20 mouse cellular contexts compared by ENCODE assay signal in the genomic region with DNA sequence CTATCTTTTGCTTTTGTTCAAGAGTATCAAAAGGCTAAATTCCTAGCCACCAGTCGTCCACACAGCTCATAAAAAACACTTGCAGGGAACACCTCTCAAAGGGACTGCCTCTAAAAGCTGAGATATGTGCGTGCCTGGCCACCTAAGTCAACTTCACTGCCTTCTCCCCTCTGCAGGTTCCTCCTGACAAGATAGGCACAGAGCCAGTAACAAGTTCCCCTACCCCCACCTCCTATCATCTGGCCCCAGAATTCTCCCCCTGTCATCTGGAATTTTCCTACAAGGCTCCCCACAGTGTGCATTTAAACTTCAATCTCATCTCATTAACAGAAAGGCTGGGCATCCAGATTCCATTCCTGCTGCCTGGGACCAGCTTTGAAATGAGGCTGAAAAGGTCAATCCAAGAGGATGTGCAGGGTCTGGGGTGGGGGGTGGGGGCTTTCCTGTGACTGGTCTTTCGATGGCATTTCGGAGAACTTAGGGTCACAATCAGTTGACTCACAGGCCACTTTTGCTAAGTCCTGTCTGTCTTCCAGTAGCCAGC.
A peak's percentile ranks its signal among the peaks of the same experiment; 100 is the strongest.
DNase-seq lines count a peak whose midpoint lies in the region; ATAC-seq and TF ChIP-seq lines count a peak whose summit lies in the region.
"Had no signal": no experiment of that assay in that cellular context is flagged by ENCODE, and none has a peak within 500 bp of the region (broad histone marks: within the 10 kb centered on the region; RNA-seq: fewer than 3 reads in every experiment).

No protein-coding gene starts in this region.

- no peak overlapping the region; the same call in 1 of the 2 replicates for H3K4me3 ChIP-seq in hindbrain, embryonic 10.5 days
- H3K4me3 ChIP-seq in hindbrain, embryonic 12.5 days, result no peak overlapping the region
- peak overlapping the region; percentile 21 to 22; a peak in 3 of 4 replicates for H3K4me3 ChIP-seq in MEL (ENCODE audit: control insufficient read depth in 1 of 2, insufficient read depth in 1 of 2, low read depth in 2 of 2, low read length in 2 of 2)
- H3K4me3 ChIP-seq: embryonic facial prominence, embryonic 12.5 days; erythroblast, embryonic 14.5 days; limb, embryonic 13.5 days; midbrain, embryonic 15.5 days; myocyte had no signal

- H3K4me1 ChIP-seq in hindbrain, embryonic 10.5 days (replicated peaks), result peaks cover 36% of the 10 kb centered on the region
- H3K4me1 ChIP-seq in hindbrain, embryonic 12.5 days, result peaks cover 12% of the 10 kb centered on the region
- peaks cover 21 to 41% of the 10 kb centered on the region in 2 experiments for H3K4me1 ChIP-seq in MEL (ENCODE audit: control insufficient read depth in 1 of 2, insufficient read depth in 2 of 2, low read length in 2 of 2)
- H3K4me1 ChIP-seq: midbrain, embryonic 15.5 days had no signal

- DNase-seq in hindbrain, embryonic 10.5 days (ENCODE audit: low spot score), result no peak
- DNase-seq in MEL (ENCODE audit: low read depth, low spot score) (peak; percentile 87), R1 (ENCODE audit: low read depth, low spot score) (peak; percentile 82)
- DNase-seq in cerebellum, postnatal 4 days (ENCODE audit: low spot score in 2 of 2), result no peak
- no peak for DNase-seq in natural killer cell, adult 2 months (ENCODE audit: low spot score in 2 of 2)
- DNase-seq: cerebellum, adult 11 months; cerebellum, postnatal 14 days; gastrocnemius, postnatal 14 days; kidney, adult 11 months; kidney, postnatal 10 days; thymus, adult 2 months had no signal

- ATAC-seq in hindbrain, embryonic 12.5 days (ENCODE audit: low FRiP score), result no peak
- ATAC-seq in megakaryocyte progenitor cell, adult 5-6 weeks (replicated peaks; ENCODE audit: poor library complexity), result peak; percentile 54
- ATAC-seq: forebrain, embryonic 14.5 days; midbrain, embryonic 15.5 days had no signal

- H3K79me2 ChIP-seq in MEL (ENCODE audit: control insufficient read depth, insufficient read depth, low read length, poor library complexity), result no peaks in the 10 kb centered on the region

- no peaks in the 10 kb centered on the region for H3K36me3 ChIP-seq in hindbrain, embryonic 10.5 days
- no peaks in the 10 kb centered on the region for H3K36me3 ChIP-seq in hindbrain, embryonic 12.5 days
- H3K36me3 ChIP-seq in MEL (ENCODE audit: control insufficient read depth in 1 of 2, insufficient read depth in 2 of 2, low read length in 2 of 2), result peaks cover 0 to 29% of the 10 kb centered on the region in 2 experiments; a peak in 2 of 4 replicates
- H3K36me3 ChIP-seq: embryonic facial prominence, embryonic 12.5 days; limb, embryonic 13.5 days; midbrain, embryonic 15.5 days had no signal

- H3K27me3 ChIP-seq in hindbrain, embryonic 10.5 days (ENCODE audit: insufficient read depth, poor library complexity, severe bottlenecking), result no peaks in the 10 kb centered on the region
- no peaks in the 10 kb centered on the region for H3K27me3 ChIP-seq in hindbrain, embryonic 12.5 days
- no peaks in the 10 kb centered on the region for H3K27me3 ChIP-seq in MEL (ENCODE audit: control insufficient read depth in 1 of 2, insufficient read depth in 2 of 2, low read length in 2 of 2)
- H3K27me3 ChIP-seq: embryonic facial prominence, embryonic 12.5 days; limb, embryonic 13.5 days; midbrain, embryonic 15.5 days had no signal

- no peak overlapping the region for H3K9ac ChIP-seq in hindbrain, embryonic 12.5 days
- peak overlapping the region; percentile 51 for H3K9ac ChIP-seq in MEL (ENCODE audit: control insufficient read depth, low read depth, low read length, poor library complexity, severe bottlenecking)
- H3K9ac ChIP-seq: embryonic facial prominence, embryonic 12.5 days; limb, embryonic 13.5 days; liver, embryonic 14.5 days; midbrain, embryonic 15.5 days had no signal

- TF ChIP-seq POLR2A in MEL (IDR thresholded peaks at IDR 0.05; ENCODE audit: control insufficient read depth in 1 of 2, insufficient read depth in 1 of 2, low read depth in 1 of 2, low read length in 2 of 2, poor library complexity in 1 of 2), result no peak

- H3K27ac ChIP-seq in hindbrain, embryonic 10.5 days, result peak overlapping the region; percentile 16; the same call in 1 of the 2 replicates
- no peak overlapping the region for H3K27ac ChIP-seq in hindbrain, embryonic 12.5 days
- H3K27ac ChIP-seq in MEL (ENCODE audit: control insufficient read depth, low read depth, low read length), result peak overlapping the region; percentile 82
- H3K27ac ChIP-seq: embryonic facial prominence, embryonic 12.5 days; limb, embryonic 13.5 days; liver, embryonic 14.5 days; midbrain, embryonic 15.5 days had no signal

- no peaks in the 10 kb centered on the region for H3K9me3 ChIP-seq in hindbrain, embryonic 10.5 days
- H3K9me3 ChIP-seq in hindbrain, embryonic 12.5 days (replicated peaks), result no peaks in the 10 kb centered on the region; the same call in 1 of the 2 replicates
- H3K9me3 ChIP-seq in MEL (replicated peaks; ENCODE audit: insufficient read depth, low read length), result no peaks in the 10 kb centered on the region
- H3K9me3 ChIP-seq: embryonic facial prominence, embryonic 12.5 days; limb, embryonic 13.5 days; midbrain, embryonic 15.5 days had no signal

- TF ChIP-seq RAD21 in MEL (IDR thresholded peaks at IDR 0.05; ENCODE audit: low read depth, low read length), result no peak

- TF ChIP-seq EP300 in MEL (IDR thresholded peaks at IDR 0.05; ENCODE audit: low read depth in 1 of 2, low read length in 2 of 2), result peak; percentile 94 to 95

- WGBS in hindbrain, embryonic 10.5 days, result 15% methylated on average over 4 of the region's 4 CpGs
- WGBS in hindbrain, embryonic 12.5 days, result 20% methylated on average over 4 of the region's 4 CpGs

- H3K4me2 ChIP-seq in hindbrain, embryonic 12.5 days (replicated peaks), result no peak overlapping the region
- H3K4me2 ChIP-seq: embryonic facial prominence, embryonic 12.5 days; limb, embryonic 13.5 days; midbrain, embryonic 15.5 days had no signal

- TF ChIP-seq CTCF in MEL (IDR thresholded peaks at IDR 0.05 in 2 of 3, conservative IDR thresholded peaks at IDR 0.05 in 1 of 3; ENCODE audit: control insufficient read depth in 1 of 3, insufficient read depth in 1 of 3, low read depth in 2 of 3, low read length in 3 of 3, poor library complexity in 1 of 3, severe bottlenecking in 1 of 3), result no peak

TF ChIP-seq in MEL, 35 proteins besides CTCF, POLR2A, EP300 and RAD21:
- TF ChIP-seq MAFK (IDR thresholded peaks at IDR 0.05; ENCODE audit: borderline replicate concordance, low read depth, low read length) (peak; percentile 39; the same call in 1 of the 2 replicates), ZNF384 (IDR thresholded peaks at IDR 0.05; ENCODE audit: low read depth, low read length) (peak; percentile 35; the same call in 1 of the 2 replicates), TBP (IDR thresholded peaks at IDR 0.05; ENCODE audit: low read depth, low read length) (peak; percentile 44; the same call in 1 of the 2 replicates), ZKSCAN1 (IDR thresholded peaks at IDR 0.05; ENCODE audit: low read depth, low read length) (no peak), HCFC1 (IDR thresholded peaks at IDR 0.05; ENCODE audit: low read depth, low read length) (0 out of 2 replicates have a peak, but pooled peaks have one; percentile 29), TCF12 (IDR thresholded peaks at IDR 0.05; ENCODE audit: low read depth, low read length) (peak; percentile 94), SIN3A (IDR thresholded peaks at IDR 0.05; ENCODE audit: low read length) (peak; percentile 91), MAZ (IDR thresholded peaks at IDR 0.05; ENCODE audit: low read depth, low read length) (peak; percentile 84; the same call in 1 of the 2 replicates), POLR2AphosphoS5 (IDR thresholded peaks at IDR 0.05; ENCODE audit: borderline replicate concordance, low read depth, low read length) (no peak), TAL1 (IDR thresholded peaks at IDR 0.05; ENCODE audit: low read length) (peak; percentile 86), CHD1 (IDR thresholded peaks at IDR 0.05; ENCODE audit: low read depth, low read length) (0 out of 2 replicates have a peak, but pooled peaks have one; percentile 57), GATA1 (IDR thresholded peaks at IDR 0.05; ENCODE audit: low read depth, low read length) (peak; percentile 88), POLR2AphosphoS2 (IDR thresholded peaks at IDR 0.05; ENCODE audit: low read length) (peak; percentile 79), RCOR1 (IDR thresholded peaks at IDR 0.05; ENCODE audit: low read depth, low read length) (peak; percentile 79), BHLHE40 (IDR thresholded peaks at IDR 0.05; ENCODE audit: borderline replicate concordance, low read depth, low read length) (0 out of 2 replicates have a peak, but pooled peaks have one; percentile 61), MXI1 (IDR thresholded peaks at IDR 0.05; ENCODE audit: low read depth, low read length) (peak; percentile 29; the same call in 1 of the 2 replicates), JUND (IDR thresholded peaks at IDR 0.05; ENCODE audit: low read depth, low read length) (no peak), USF1 (IDR thresholded peaks at IDR 0.05; ENCODE audit: low read depth, low read length) (no peak), ETS1 (IDR thresholded peaks at IDR 0.05; ENCODE audit: low read depth, low read length) (peak; percentile 94)

Comparison
In these comparisons a context has a peak if more than half of its experiments do, and no peak if none do; other contexts are left out.
1. DNase-seq: peak in MEL (single experiment) and R1 (single experiment); none in hindbrain, embryonic 10.5 days (single experiment), cerebellum, postnatal 4 days (0 of 2) and natural killer cell, adult 2 months (0 of 2).
2. H3K4me3 ChIP-seq: peak in MEL (2 of 2); none in hindbrain, embryonic 10.5 days (single experiment) and hindbrain, embryonic 12.5 days (single experiment).